Mouse (Mus musculus): ENCODE data around the gene Gm20441. TPM values are rescaled to one million over a fixed set of nuclear protein-coding genes. Genes with fewer than 3 reads are reported as not detected.
"Not testable (repeated sequence)": the region's sequence is repeated elsewhere in the genome, so short reads cannot be mapped to it uniquely, and the experiment has no call there.

Gene Gm20441
- polyA plus RNA-seq, 1 experiment = not detected

GRCm38 (mm10) chr10:75774102-75774501 lies 6.7 kb downstream of the Gm20441 start:
- no peaks in the 10 kb centered on the region for H3K36me3 ChIP-seq (ENCODE audit: control insufficient read depth, insufficient read depth, low read length)
- peaks cover 8% of the 10 kb centered on the region for H3K4me1 ChIP-seq (replicated peaks; ENCODE audit: control insufficient read depth, insufficient read depth, low read length)
- H3K27ac ChIP-seq (ENCODE audit: control insufficient read depth, insufficient read depth, low read length) = no peak overlapping the region
- no peak for TF ChIP-seq CTCF (IDR thresholded peaks at IDR 0.05; ENCODE audit: borderline replicate concordance, control insufficient read depth, extremely low read depth, insufficient read depth, low read length, poor library complexity)
- H3K27me3 ChIP-seq (ENCODE audit: control insufficient read depth, insufficient read depth, low read length) = no peaks in the 10 kb centered on the region
- DNase-seq = no peak
- no peak overlapping the region for H3K4me3 ChIP-seq (ENCODE audit: control insufficient read depth, insufficient read depth, low read length)
- WGBS = 98% methylated on average over 5 of the region's 5 CpGs

GRCm38 (mm10) chr10:75772795-75773664 lies 7.7 kb downstream of the Gm20441 start, which contains the start of gene Ddt:
Ddt (minus strand) TSS chr10:75773414.
- 2% methylated on average over 47 of the region's 47 CpGs for WGBS
- TF ChIP-seq CTCF (IDR thresholded peaks at IDR 0.05; ENCODE audit: borderline replicate concordance, control insufficient read depth, extremely low read depth, insufficient read depth, low read length, poor library complexity) (peak; percentile 15; the same call in 1 of the 2 replicates), POLR2A (IDR thresholded peaks at IDR 0.05; ENCODE audit: control insufficient read depth, extremely low read depth, insufficient read depth, low read length, poor library complexity) (peak; percentile 10; the same call in 1 of the 2 replicates)
- peak; percentile 90 for DNase-seq

GRCm38 (mm10) chr10:75767756-75768155 lies 13.0 kb downstream of the Gm20441 start:
- H3K27ac ChIP-seq (ENCODE audit: control insufficient read depth, insufficient read depth, low read length); H3K4me3 ChIP-seq (ENCODE audit: control insufficient read depth, insufficient read depth, low read length); H3K36me3 ChIP-seq (ENCODE audit: control insufficient read depth, insufficient read depth, low read length); H3K27me3 ChIP-seq (ENCODE audit: control insufficient read depth, insufficient read depth, low read length); DNase-seq; H3K4me1 ChIP-seq (replicated peaks; ENCODE audit: control insufficient read depth, insufficient read depth, low read length): not testable (repeated sequence)
- 62% methylated on average over 5 of the region's 5 CpGs for WGBS

More at GRCm38 (mm10) chr10:75772795-75773664, 7.7 kb downstream of the Gm20441 start, which contains the start of gene Ddt:
- Histone ChIP-seq H3K4me3 (ENCODE audit: control insufficient read depth, insufficient read depth, low read length) (peak within 1 kb of the TSS; percentile 61), H3K27ac (ENCODE audit: control insufficient read depth, insufficient read depth, low read length) (no peak within 1 kb of the TSS), H3K4me1 (replicated peaks; ENCODE audit: control insufficient read depth, insufficient read depth, low read length) (peaks cover 8% of the 10 kb centered on the region), H3K27me3 (ENCODE audit: control insufficient read depth, insufficient read depth, low read length) (no peaks in the 10 kb centered on the region), H3K36me3 (ENCODE audit: control insufficient read depth, insufficient read depth, low read length) (no peaks in the 10 kb centered on the region)

GRCm38 (mm10) chr10:75766856-75767255 lies 13.9 kb downstream of the Gm20441 start:
- DNase-seq = no peak
- 87% methylated on average over 6 of the region's 6 CpGs for WGBS
- Histone ChIP-seq H3K4me1 (replicated peaks; ENCODE audit: control insufficient read depth, insufficient read depth, low read length) (peaks cover 5% of the 10 kb centered on the region), H3K27ac (ENCODE audit: control insufficient read depth, insufficient read depth, low read length) (no peak overlapping the region), H3K27me3 (ENCODE audit: control insufficient read depth, insufficient read depth, low read length) (no peaks in the 10 kb centered on the region), H3K36me3 (ENCODE audit: control insufficient read depth, insufficient read depth, low read length) (no peaks in the 10 kb centered on the region), H3K4me3 (ENCODE audit: control insufficient read depth, insufficient read depth, low read length) (no peak overlapping the region)
- no peak for TF ChIP-seq CTCF (IDR thresholded peaks at IDR 0.05; ENCODE audit: borderline replicate concordance, control insufficient read depth, extremely low read depth, insufficient read depth, low read length, poor library complexity)

GRCm38 (mm10) chr10:75764519-75765473 lies 16.0 kb downstream of the Gm20441 start:
- WGBS = under 1% methylated on average over 27 of the region's 27 CpGs
- peak; percentile 53; the same call in 1 of the 2 replicates for TF ChIP-seq CTCF (IDR thresholded peaks at IDR 0.05; ENCODE audit: borderline replicate concordance, control insufficient read depth, extremely low read depth, insufficient read depth, low read length, poor library complexity)
- no peak for TF ChIP-seq POLR2A (IDR thresholded peaks at IDR 0.05; ENCODE audit: control insufficient read depth, extremely low read depth, insufficient read depth, low read length, poor library complexity)
- Histone ChIP-seq H3K4me3 (ENCODE audit: control insufficient read depth, insufficient read depth, low read length) (peak overlapping the region; percentile 51), H3K4me1 (replicated peaks; ENCODE audit: control insufficient read depth, insufficient read depth, low read length) (peaks cover 5% of the 10 kb centered on the region), H3K27me3 (ENCODE audit: control insufficient read depth, insufficient read depth, low read length) (no peaks in the 10 kb centered on the region), H3K36me3 (ENCODE audit: control insufficient read depth, insufficient read depth, low read length) (no peaks in the 10 kb centered on the region), H3K27ac (ENCODE audit: control insufficient read depth, insufficient read depth, low read length) (peak overlapping the region; percentile 57; the same call in 1 of the 2 replicates)
- DNase-seq = peak; percentile 70

- no peak; the same call in 1 of the 2 replicates for TF ChIP-seq POLR2A (IDR thresholded peaks at IDR 0.05; ENCODE audit: control insufficient read depth, extremely low read depth, insufficient read depth, low read length, poor library complexity)
- 0 out of 2 replicates have a peak, but pooled peaks have one; percentile 45 for TF ChIP-seq CTCF (IDR thresholded peaks at IDR 0.05; ENCODE audit: borderline replicate concordance, control insufficient read depth, extremely low read depth, insufficient read depth, low read length, poor library complexity)
- Histone ChIP-seq H3K4me1 (replicated peaks; ENCODE audit: control insufficient read depth, insufficient read depth, low read length) (peaks cover 5% of the 10 kb centered on the region), H3K4me3 (ENCODE audit: control insufficient read depth, insufficient read depth, low read length) (peak within 1 kb of the TSS; percentile 94), H3K27me3 (ENCODE audit: control insufficient read depth, insufficient read depth, low read length) (no peaks in the 10 kb centered on the region), H3K36me3 (ENCODE audit: control insufficient read depth, insufficient read depth, low read length) (no peaks in the 10 kb centered on the region), H3K27ac (ENCODE audit: control insufficient read depth, insufficient read depth, low read length) (peak within 1 kb of the TSS; percentile 57)
- peak; percentile 96 for DNase-seq
- under 1% methylated on average over 61 of the region's 61 CpGs for WGBS
Observed at GRCm38 (mm10) chr10:75763682-75764518, 16.9 kb downstream of the Gm20441 start, which contains the start of gene Cabin1. Cabin1 (minus strand) TSS chr10:75764341.

Data from thymus, adult 2 months (tissue).